Mouse (Mus musculus): ENCODE measurements around the gene Retnlb. TPM values are rescaled to one million over a fixed set of nuclear protein-coding genes. Genes with fewer than 3 reads are reported as not detected.
"Not testable (repeated sequence)": the region's sequence is repeated elsewhere in the genome, so short reads cannot be mapped to it uniquely, and the experiment has no call there.

Retnlb gene
- total RNA-seq (2022), result not detected

- DNase-seq, result no peak
Observed at GRCm38 (mm10) chr16:48816695-48817094, at the start of gene Retnlb. Gene Retnlb, plus strand, starts transcription at chr16:48816856.

GRCm38 (mm10) chr16:48769183-48769582, 47.5 kb upstream of the Retnlb start:
- DNase-seq, result no peak

GRCm38 (mm10) chr16:48771971-48772445, 44.6 kb upstream of the Retnlb start, which contains the start of gene Trat1:
Gene Trat1, minus strand, starts transcription at chr16:48772021.
- no peak for DNase-seq

GRCm38 (mm10) chr16:48777254-48777653, 39.4 kb upstream of the Retnlb start:
- no peak for DNase-seq

- no peak for DNase-seq
Observed at GRCm38 (mm10) chr16:48786258-48786657, 30.4 kb upstream of the Retnlb start.

GRCm38 (mm10) chr16:48788704-48789185, 27.9 kb upstream of the Retnlb start:
- DNase-seq, result no peak

GRCm38 (mm10) chr16:48798285-48798684, 18.4 kb upstream of the Retnlb start:
- no peak for DNase-seq

- peak; percentile 4 for DNase-seq
Observed at GRCm38 (mm10) chr16:48799470-48799869, 17.2 kb upstream of the Retnlb start.

- DNase-seq, result no peak
Observed at GRCm38 (mm10) chr16:48800906-48801305, 15.8 kb upstream of the Retnlb start.

- DNase-seq, result no peak
Observed at GRCm38 (mm10) chr16:48805412-48805811, 11.2 kb upstream of the Retnlb start.

GRCm38 (mm10) chr16:48806521-48806920, 10.1 kb upstream of the Retnlb start:
- DNase-seq, result no peak

GRCm38 (mm10) chr16:48809374-48809773, 7.3 kb upstream of the Retnlb start:
- no peak for DNase-seq

- DNase-seq, result no peak
Observed at GRCm38 (mm10) chr16:48811881-48812436, 4.7 kb upstream of the Retnlb start.

- DNase-seq, result no peak
Observed at GRCm38 (mm10) chr16:48818524-48818923, 1.9 kb downstream of the Retnlb start.

- no peak for DNase-seq
Observed at GRCm38 (mm10) chr16:48826474-48826873, 9.8 kb downstream of the Retnlb start.

GRCm38 (mm10) chr16:48827625-48828024, 11.0 kb downstream of the Retnlb start:
- DNase-seq, result no peak

GRCm38 (mm10) chr16:48829060-48829459, 12.4 kb downstream of the Retnlb start:
- DNase-seq, result no peak

- DNase-seq, result no peak
Observed at GRCm38 (mm10) chr16:48832055-48832454, 15.4 kb downstream of the Retnlb start.

GRCm38 (mm10) chr16:48833626-48834025, 17.0 kb downstream of the Retnlb start:
- DNase-seq, result not testable (repeated sequence)

GRCm38 (mm10) chr16:48842266-48842665, 25.6 kb downstream of the Retnlb start, which contains the start of gene Retnla:
Gene Retnla, plus strand, starts transcription at chr16:48842551.
- DNase-seq, result no peak

GRCm38 (mm10) chr16:48843671-48844386, 27.2 kb downstream of the Retnlb start:
- DNase-seq, result no peak

- not testable (repeated sequence) for DNase-seq
Observed at GRCm38 (mm10) chr16:48865004-48865403, 48.3 kb downstream of the Retnlb start.

GRCm38 (mm10) chr16:48867690-48868089, 51.0 kb downstream of the Retnlb start:
- DNase-seq, result no peak

Measured in adrenal gland, adult 8-10 months (tissue).